Mouse (Mus musculus): ENCODE measurements around the gene Plcd3. TPM values are rescaled to one million over a fixed set of nuclear protein-coding genes. Genes with fewer than 3 reads are reported as not detected.

Plcd3 gene
- polyA plus RNA-seq, 1 experiment from 2014 or later: 3.7 TPM

- Histone ChIP-seq H3K27ac (ENCODE audit: low read length) (peak within 1 kb of the TSS; percentile 63), H3K36me3 (ENCODE audit: insufficient read depth, low read length) (peaks cover 4% of the 10 kb centered on the region; the same call in 1 of the 2 replicates), H3K4me3 (ENCODE audit: low read depth, low read length) (peak within 1 kb of the TSS; percentile 70), H3K27me3 (replicated peaks; ENCODE audit: insufficient read depth, low read length) (no peaks in the 10 kb centered on the region), H3K4me2 (replicated peaks; ENCODE audit: low read depth, low read length) (peak within 1 kb of the TSS; percentile 52), H3K9me3 (ENCODE audit: low read length) (no peaks in the 10 kb centered on the region), H3K4me1 (ENCODE audit: insufficient read depth, low read depth, low read length) (peaks cover 17% of the 10 kb centered on the region; the same call in 1 of the 2 replicates), H3K9ac (replicated peaks; ENCODE audit: low read depth) (peak within 1 kb of the TSS; percentile 63)
- ATAC-seq: peak; percentile 98
- DNase-seq (ENCODE audit: low spot score): peak; percentile 100
- under 1% methylated on average over 36 of the region's 36 CpGs for whole genome bisulfite sequencing
- TF ChIP-seq EP300 (IDR thresholded peaks at IDR 0.05) (no peak), CTCF (IDR thresholded peaks at IDR 0.05) (no peak; the same call in 1 of the 2 replicates)
Observed at GRCm38 (mm10) chr11:103028176-103028891, 73.1 kb downstream of the Plcd3 start, which contains the start of the genes Nmt1 and Dcakd. Nmt1 (plus strand) TSS chr11:103028190. Dcakd (minus strand) TSS chr11:103028333.

DNA sequence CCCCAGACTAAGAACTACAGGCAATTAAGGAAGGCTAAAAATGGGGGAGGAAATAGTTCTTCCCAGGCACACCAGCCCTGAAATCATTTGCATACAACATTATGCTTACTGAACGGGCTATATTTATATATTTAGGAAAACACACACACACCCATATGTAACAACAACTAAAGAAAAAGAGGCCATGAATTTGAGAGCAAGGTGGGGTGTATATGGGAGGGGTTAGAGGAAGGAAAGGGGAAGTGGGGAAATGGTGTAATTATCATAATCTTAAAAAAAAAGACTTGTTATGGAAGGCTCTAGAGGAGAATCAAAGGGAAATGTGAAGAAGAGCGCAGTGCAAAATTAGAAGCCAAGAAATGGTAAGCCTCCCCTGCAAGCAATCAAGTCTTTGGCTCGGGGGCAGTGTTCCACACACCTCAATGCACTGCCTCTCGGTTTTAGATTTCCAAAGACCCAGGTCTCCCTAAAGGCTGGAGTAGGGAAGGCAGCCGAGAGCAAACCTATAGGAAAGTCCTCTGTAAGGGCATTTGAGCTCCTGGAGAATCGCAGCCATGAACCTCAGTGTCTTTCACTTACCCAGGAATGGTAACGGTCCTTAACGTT, 73.8 kb downstream of the Plcd3 start:
- Histone ChIP-seq H3K9ac (replicated peaks; ENCODE audit: low read depth) (peak overlapping the region; percentile 63), H3K4me2 (replicated peaks; ENCODE audit: low read depth, low read length) (peak overlapping the region; percentile 49), H3K9me3 (ENCODE audit: low read length) (no peaks in the 10 kb centered on the region), H3K27me3 (replicated peaks; ENCODE audit: insufficient read depth, low read length) (no peaks in the 10 kb centered on the region), H3K27ac (ENCODE audit: low read length) (peak overlapping the region; percentile 63), H3K4me1 (ENCODE audit: insufficient read depth, low read depth, low read length) (peaks cover 17% of the 10 kb centered on the region; the same call in 1 of the 2 replicates), H3K36me3 (ENCODE audit: insufficient read depth, low read length) (peaks cover 4% of the 10 kb centered on the region; the same call in 1 of the 2 replicates), H3K4me3 (ENCODE audit: low read depth, low read length) (peak overlapping the region; percentile 70)
- ATAC-seq: peak; percentile 9
- TF ChIP-seq CTCF (IDR thresholded peaks at IDR 0.05) (no peak; the same call in none of the 2 replicates), EP300 (IDR thresholded peaks at IDR 0.05) (no peak)
- DNase-seq (ENCODE audit: low spot score): no peak
- WGBS: 14% methylated on average over 8 of the region's 8 CpGs

- Histone ChIP-seq H3K27me3 (replicated peaks; ENCODE audit: insufficient read depth, low read length) (no peaks in the 10 kb centered on the region), H3K27ac (ENCODE audit: low read length) (no peak overlapping the region), H3K9ac (replicated peaks; ENCODE audit: low read depth) (no peak overlapping the region), H3K4me3 (ENCODE audit: low read depth, low read length) (no peak overlapping the region), H3K9me3 (ENCODE audit: low read length) (no peaks in the 10 kb centered on the region), H3K4me1 (ENCODE audit: insufficient read depth, low read depth, low read length) (peaks cover 16% of the 10 kb centered on the region; the same call in 1 of the 2 replicates), H3K36me3 (ENCODE audit: insufficient read depth, low read length) (peaks cover 4% of the 10 kb centered on the region; the same call in 1 of the 2 replicates), H3K4me2 (replicated peaks; ENCODE audit: low read depth, low read length) (peak overlapping the region; percentile 49; the same call in 1 of the 2 replicates)
- ATAC-seq (no peak), DNase-seq (ENCODE audit: low spot score) (peak; percentile 41)
- no peak for TF ChIP-seq EP300 (IDR thresholded peaks at IDR 0.05)
- TF ChIP-seq CTCF (IDR thresholded peaks at IDR 0.05): no peak
- 80% methylated on average over 3 of the region's 3 CpGs for WGBS
Observed at GRCm38 (mm10) chr11:103026901-103027300, 74.6 kb downstream of the Plcd3 start.

GRCm38 (mm10) chr11:103023974-103024373, 77.5 kb downstream of the Plcd3 start:
- Histone ChIP-seq H3K4me1 (ENCODE audit: insufficient read depth, low read depth, low read length) (peaks cover 6% of the 10 kb centered on the region; the same call in 1 of the 2 replicates), H3K4me3 (ENCODE audit: low read depth, low read length) (no peak overlapping the region), H3K9me3 (ENCODE audit: low read length) (no peaks in the 10 kb centered on the region), H3K27me3 (replicated peaks; ENCODE audit: insufficient read depth, low read length) (no peaks in the 10 kb centered on the region), H3K27ac (ENCODE audit: low read length) (no peak overlapping the region), H3K4me2 (replicated peaks; ENCODE audit: low read depth, low read length) (no peak overlapping the region), H3K36me3 (ENCODE audit: insufficient read depth, low read length) (peaks cover 4% of the 10 kb centered on the region; the same call in 1 of the 2 replicates), H3K9ac (replicated peaks; ENCODE audit: low read depth) (no peak overlapping the region)
- ATAC-seq (no peak), DNase-seq (ENCODE audit: low spot score) (no peak)
- 85% methylated on average over 3 of the region's 3 CpGs for WGBS
- TF ChIP-seq CTCF (IDR thresholded peaks at IDR 0.05) (peak; percentile 24), EP300 (IDR thresholded peaks at IDR 0.05) (no peak)

GRCm38 (mm10) chr11:103020713-103021335, 80.6 kb downstream of the Plcd3 start:
- H3K4me1 ChIP-seq (ENCODE audit: insufficient read depth, low read depth, low read length): peaks cover 5% of the 10 kb centered on the region; the same call in 1 of the 2 replicates
- DNase-seq (ENCODE audit: low spot score): no peak
- 72% methylated on average over 3 of the region's 3 CpGs for WGBS

More at GRCm38 (mm10) chr11:103020713-103021335, 80.6 kb downstream of the Plcd3 start:
- no peaks in the 10 kb centered on the region for H3K9me3 ChIP-seq (ENCODE audit: low read length)
- H3K9ac ChIP-seq (replicated peaks; ENCODE audit: low read depth): no peak overlapping the region
- peaks cover 4% of the 10 kb centered on the region; the same call in 1 of the 2 replicates for H3K36me3 ChIP-seq (ENCODE audit: insufficient read depth, low read length)
- ATAC-seq: no peak
- TF ChIP-seq EP300 (IDR thresholded peaks at IDR 0.05) (no peak), CTCF (IDR thresholded peaks at IDR 0.05) (peak; percentile 45)
- no peak overlapping the region for H3K27ac ChIP-seq (ENCODE audit: low read length)
- H3K4me2 ChIP-seq (replicated peaks; ENCODE audit: low read depth, low read length): no peak overlapping the region
- H3K4me3 ChIP-seq (ENCODE audit: low read depth, low read length): no peak overlapping the region
- H3K27me3 ChIP-seq (replicated peaks; ENCODE audit: insufficient read depth, low read length): no peaks in the 10 kb centered on the region

Other genes with a start within 250 kb of the Plcd3 start
- 67.1 and 72.9 TPM in 2 replicates for gene Eftud2, start 220.7 kb downstream of the Plcd3 start, polyA plus RNA-seq (2015; fragmentation: Nextera tagmentation; extraction: Ambion mirVana)
- gene Ccdc103, start 220.5 kb downstream of the Plcd3 start, polyA plus RNA-seq (2015; fragmentation: Nextera tagmentation; extraction: Ambion mirVana): 3.9 and 4.4 TPM in 2 replicates
- gene Fam187a, start 216.5 kb downstream of the Plcd3 start, polyA plus RNA-seq (2015; fragmentation: Nextera tagmentation; extraction: Ambion mirVana): not detected in 2 replicates
- gene Gfap, start 200.7 kb downstream of the Plcd3 start, polyA plus RNA-seq (2015; fragmentation: Nextera tagmentation; extraction: Ambion mirVana): 0.05 and 0.12 TPM in 2 replicates
- gene Kif18b, start 176.5 kb downstream of the Plcd3 start, polyA plus RNA-seq (2015; fragmentation: Nextera tagmentation; extraction: Ambion mirVana): 0.33 and 0.36 TPM in 2 replicates
- 0.30 and 0.31 TPM in 2 replicates for gene C1ql1, start 155.0 kb downstream of the Plcd3 start, polyA plus RNA-seq (2015; fragmentation: Nextera tagmentation; extraction: Ambion mirVana)
- gene Nmt1, start 73.5 kb downstream of the Plcd3 start, polyA plus RNA-seq (2015; fragmentation: Nextera tagmentation; extraction: Ambion mirVana): 50.5 and 52.1 TPM in 2 replicates
- 43.5 and 51.1 TPM in 2 replicates for gene Dcakd, start 73.3 kb downstream of the Plcd3 start, polyA plus RNA-seq (2015; fragmentation: Nextera tagmentation; extraction: Ambion mirVana)
- 28.8 and 34.5 TPM in 2 replicates for gene Acbd4, start within 50 bp of the Plcd3 start, polyA plus RNA-seq (2015; fragmentation: Nextera tagmentation; extraction: Ambion mirVana)
- gene Hexim1, start 14.6 kb upstream of the Plcd3 start, polyA plus RNA-seq (2015; fragmentation: Nextera tagmentation; extraction: Ambion mirVana): 6.5 TPM in 2 replicates
- gene Hexim2, start 30.8 kb upstream of the Plcd3 start, polyA plus RNA-seq (2015; fragmentation: Nextera tagmentation; extraction: Ambion mirVana): 6.2 and 7.1 TPM in 2 replicates
- 4.1 and 4.9 TPM in 2 replicates for gene Fmnl1, start 69.4 kb upstream of the Plcd3 start, polyA plus RNA-seq (2015; fragmentation: Nextera tagmentation; extraction: Ambion mirVana)
- 0.38 and 0.44 TPM in 2 replicates for gene 1700023F06Rik, start 106.9 kb upstream of the Plcd3 start, polyA plus RNA-seq (2015; fragmentation: Nextera tagmentation; extraction: Ambion mirVana)
- not detected in 2 replicates for gene Spata32, start 116.8 kb upstream of the Plcd3 start, polyA plus RNA-seq (2015; fragmentation: Nextera tagmentation; extraction: Ambion mirVana)
- gene Map3k14, start 165.8 kb upstream of the Plcd3 start, polyA plus RNA-seq (2015; fragmentation: Nextera tagmentation; extraction: Ambion mirVana): 2.6 and 4.0 TPM in 2 replicates